Mouse (Mus musculus) testis, adult 2 months (tissue): ENCODE measurements around the gene Rpl18a. TPM values are rescaled to one million over a fixed set of nuclear protein-coding genes. Genes with fewer than 3 reads are reported as not detected.

Experiments used
- H3K27ac ChIP-seq: fragments of 200-500 bp; 2 replicates; pipeline ENCODE4 v1.5.1; 2012; ENCODE audit warnings: low read depth, low read length; ENCODE audit not compliant: control insufficient read depth, insufficient read depth
- H3K27me3 ChIP-seq: fragments of 200-500 bp; 2 replicates; pipeline ENCODE4 v1.6.1; 2012; ENCODE audit warnings: mild to moderate bottlenecking, low read length, moderate library complexity; ENCODE audit not compliant: control insufficient read depth, insufficient read depth
- H3K36me3 ChIP-seq: fragments of 200-500 bp; 2 replicates; pipeline ENCODE4 v1.6.1; 2012; ENCODE audit warnings: mild to moderate bottlenecking, low read length; ENCODE audit not compliant: control insufficient read depth, insufficient read depth
- H3K4me1 ChIP-seq: fragments of 200-500 bp; 2 replicates; pipeline ENCODE4 v1.6.1; 2012; ENCODE audit warnings: low read length; ENCODE audit not compliant: control insufficient read depth, insufficient read depth
- H3K4me3 ChIP-seq: fragments of 200-500 bp; 2 replicates; pipeline ENCODE4 v1.5.1; 2012; ENCODE audit warnings: low read depth, mild to moderate bottlenecking, low read length, moderate library complexity, mixed read lengths; ENCODE audit not compliant: control insufficient read depth
- CTCF ChIP-seq: fragments of 200-500 bp; IDR thresholded peaks from 2 replicates; pipeline ENCODE4 v1.5.1; 2012; ENCODE audit warnings: low read depth, mild to moderate bottlenecking, inconsistent platforms, low read length, moderate library complexity; ENCODE audit not compliant: control insufficient read depth, insufficient read depth, insufficient replicate concordance
- POLR2A ChIP-seq: fragments of 200-500 bp; IDR thresholded peaks from 2 replicates; pipeline ENCODE4 v1.6.1; 2012; ENCODE audit warnings: low read depth, mild to moderate bottlenecking, inconsistent platforms, low read length, moderate library complexity; ENCODE audit not compliant: control insufficient read depth
- polyA plus RNA-seq: library from polyadenylated mRNA; depleted of rRNA; stranded (reverse); fragments of >200 nt; gene quantifications from 2 replicates; pipeline ENCODE4 v1.2.3, GENCODE M21; 2012

Gene Rpl18a
- polyA plus RNA-seq, 1 experiment, result 1,162 TPM

GRCm38 (mm10) chr8:70928778-70929322 lies 31.6 kb upstream of the Rpl18a start:
- no peak overlapping the region for H3K4me3 ChIP-seq
- TF ChIP-seq CTCF, result no peak
- TF ChIP-seq POLR2A, result no peak

DNA sequence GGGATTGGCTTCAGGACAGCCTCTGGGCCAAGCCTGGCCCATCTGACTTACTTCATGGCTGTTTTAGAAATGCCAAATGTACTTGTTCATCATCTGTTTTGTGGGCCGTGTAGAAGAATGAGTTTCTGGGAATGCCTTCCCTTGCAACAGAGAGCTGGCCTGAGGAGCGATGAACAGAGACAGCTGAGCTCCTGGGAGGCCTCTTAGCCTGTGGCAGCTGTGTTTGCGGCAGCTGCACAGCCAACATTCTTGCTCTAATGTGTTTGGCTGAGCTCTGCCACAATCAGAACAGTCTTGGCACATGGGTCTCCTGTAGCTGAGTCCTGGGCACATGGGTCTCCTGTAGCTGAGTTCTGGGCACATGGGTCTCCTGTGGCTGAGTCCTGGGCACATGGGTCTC lies 30.9 kb upstream of the Rpl18a start:
- Histone ChIP-seq H3K36me3 (no peaks in the 10 kb centered on the region), H3K27ac (no peak overlapping the region), H3K4me3 (no peak overlapping the region), H3K27me3 (no peaks in the 10 kb centered on the region), H3K4me1 (no peaks in the 10 kb centered on the region)
- no peak for TF ChIP-seq CTCF
- TF ChIP-seq POLR2A, result no peak

More at GRCm38 (mm10) chr8:70928778-70929322, 31.6 kb upstream of the Rpl18a start:
- Histone ChIP-seq H3K36me3 (no peaks in the 10 kb centered on the region), H3K4me1 (no peaks in the 10 kb centered on the region), H3K27me3 (no peaks in the 10 kb centered on the region), H3K27ac (no peak overlapping the region)

- Histone ChIP-seq H3K4me3 (no peak overlapping the region), H3K36me3 (no peaks in the 10 kb centered on the region), H3K27me3 (no peaks in the 10 kb centered on the region), H3K4me1 (no peaks in the 10 kb centered on the region; the same call in 1 of the 2 replicates), H3K27ac (no peak overlapping the region)
- TF ChIP-seq CTCF (no peak), POLR2A (no peak)
These were observed 29.2 kb upstream of the Rpl18a start for GRCm38 (mm10) chr8:70926396-70926795.

DNA sequence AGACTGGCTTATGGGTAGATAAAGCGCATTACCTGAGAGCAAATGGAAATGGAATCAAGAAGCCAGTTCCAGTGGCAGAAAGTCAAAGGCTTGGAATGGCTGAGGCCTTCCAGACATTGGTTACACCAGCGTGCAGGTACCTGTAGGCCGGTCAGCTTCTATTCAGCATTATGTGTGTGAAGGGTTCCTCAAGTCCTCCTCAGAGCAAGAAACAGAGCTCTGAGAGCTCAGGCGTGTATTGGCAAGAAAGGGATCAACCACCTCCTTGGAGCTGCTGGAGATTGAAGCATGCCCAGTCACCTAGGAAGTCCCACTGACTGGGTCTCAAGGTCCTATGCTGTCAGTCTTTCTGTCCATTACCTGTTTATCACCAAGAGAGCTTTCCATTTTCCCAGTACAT lies 28.5 kb upstream of the Rpl18a start:
- no peak overlapping the region for H3K4me3 ChIP-seq
- no peaks in the 10 kb centered on the region; the same call in 1 of the 2 replicates for H3K4me1 ChIP-seq

DNA sequence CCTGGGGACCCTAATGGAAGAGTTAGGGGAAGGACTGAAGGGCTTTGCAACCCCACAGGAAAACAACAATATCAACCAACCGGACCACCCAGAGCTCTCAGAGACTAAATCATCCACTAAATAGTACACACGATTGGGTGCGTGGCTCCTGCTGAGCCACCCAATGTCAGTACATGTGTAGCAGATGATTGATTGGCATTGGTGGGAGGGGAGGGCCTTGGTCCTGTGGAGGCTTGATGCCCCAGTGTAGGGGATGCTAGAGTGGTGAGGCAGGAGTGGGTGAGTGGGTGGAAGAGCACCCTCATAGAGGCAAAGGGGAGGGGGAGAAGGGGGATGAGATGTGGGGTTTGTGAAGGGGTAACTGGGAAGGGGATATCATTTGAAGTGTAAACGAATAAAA lies 26.9 kb upstream of the Rpl18a start:
- Histone ChIP-seq H3K27ac (no peak overlapping the region), H3K4me3 (no peak overlapping the region), H3K27me3 (no peaks in the 10 kb centered on the region), H3K36me3 (no peaks in the 10 kb centered on the region), H3K4me1 (no peaks in the 10 kb centered on the region; the same call in 1 of the 2 replicates)
- no peak for TF ChIP-seq POLR2A
- no peak for TF ChIP-seq CTCF

More for the DNA sequence above, 28.5 kb upstream of the Rpl18a start:
- TF ChIP-seq POLR2A, result no peak
- no peak for TF ChIP-seq CTCF
- Histone ChIP-seq H3K36me3 (no peaks in the 10 kb centered on the region), H3K27me3 (no peaks in the 10 kb centered on the region), H3K27ac (no peak overlapping the region)

DNA sequence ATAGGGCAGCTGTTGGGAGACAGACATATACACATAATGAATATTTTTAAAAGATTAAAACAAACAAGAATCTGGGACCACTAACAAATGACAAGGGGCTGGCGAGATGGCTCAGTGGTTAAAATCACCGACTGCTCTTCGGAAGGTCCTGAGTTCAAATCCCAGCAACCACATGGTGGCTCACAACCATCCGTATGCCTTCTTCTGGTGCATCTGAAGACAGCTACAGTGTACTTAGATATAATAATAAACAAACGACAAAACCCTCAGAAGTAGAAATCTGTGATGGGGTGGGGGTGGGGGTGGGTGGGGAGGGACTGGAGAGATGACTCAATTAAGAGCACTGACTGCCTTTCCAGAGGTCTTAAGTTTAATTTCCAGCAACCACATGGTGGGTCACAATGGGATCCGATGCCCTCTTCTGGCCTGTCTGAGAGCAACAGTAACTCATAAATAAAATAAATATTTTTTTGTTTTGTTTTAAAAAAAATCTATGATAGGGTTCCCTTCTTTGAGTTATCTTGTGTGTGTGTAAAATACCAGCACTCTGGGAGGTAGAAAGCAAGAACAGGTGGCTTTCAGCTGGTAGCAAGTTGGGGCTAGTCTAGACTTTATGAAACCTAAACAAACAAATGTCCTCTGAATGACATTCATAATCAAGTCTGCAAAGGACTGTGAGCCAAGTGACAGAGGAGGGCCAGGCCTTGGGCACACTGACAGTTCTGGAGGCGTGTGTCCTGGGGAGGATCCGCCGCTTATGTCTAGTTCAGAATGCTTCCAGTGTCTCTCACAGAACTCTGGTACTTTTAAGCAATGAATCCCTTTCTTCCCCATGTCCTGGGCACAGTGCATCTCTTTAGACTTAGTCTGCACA lies 23.1 kb upstream of the Rpl18a start:
- no peaks in the 10 kb centered on the region for H3K27me3 ChIP-seq
- no peaks in the 10 kb centered on the region; the same call in 1 of the 2 replicates for H3K4me1 ChIP-seq
- TF ChIP-seq POLR2A (no peak), CTCF (no peak)
- H3K36me3 ChIP-seq, result no peaks in the 10 kb centered on the region
- H3K4me3 ChIP-seq, result no peak overlapping the region
- no peak overlapping the region for H3K27ac ChIP-seq

DNA sequence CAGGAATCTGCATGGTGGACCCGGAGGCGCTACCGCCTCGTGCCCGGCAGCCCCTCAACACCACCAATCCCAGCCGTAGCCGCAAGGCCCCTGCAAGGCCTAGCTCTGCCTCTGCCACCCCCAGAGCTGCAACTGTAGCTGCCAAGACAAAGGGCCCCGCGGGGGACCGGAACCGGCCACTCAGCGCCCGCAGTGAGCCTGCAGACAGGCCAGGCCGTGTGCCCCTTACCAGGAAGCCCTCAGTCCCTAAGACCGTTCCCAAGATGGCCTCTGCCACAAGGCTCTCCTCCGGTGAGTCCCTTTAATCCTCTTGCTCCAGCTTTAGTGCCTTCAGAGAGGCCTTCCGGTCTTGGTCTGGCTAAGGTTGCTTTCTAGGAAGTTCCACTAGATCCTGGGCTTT lies 17.5 kb upstream of the Rpl18a start:
- H3K4me3 ChIP-seq, result no peak overlapping the region
- H3K4me1 ChIP-seq, result no peaks in the 10 kb centered on the region
- no peaks in the 10 kb centered on the region for H3K27me3 ChIP-seq
- no peaks in the 10 kb centered on the region; the same call in 1 of the 2 replicates for H3K36me3 ChIP-seq
- no peak for TF ChIP-seq CTCF
- no peak for TF ChIP-seq POLR2A
- H3K27ac ChIP-seq, result no peak overlapping the region

- H3K4me1 ChIP-seq, result no peaks in the 10 kb centered on the region
- H3K4me3 ChIP-seq, result no peak overlapping the region
- no peak overlapping the region for H3K27ac ChIP-seq
- no peaks in the 10 kb centered on the region; the same call in 1 of the 2 replicates for H3K36me3 ChIP-seq
- TF ChIP-seq POLR2A (no peak), CTCF (no peak)
- H3K27me3 ChIP-seq, result no peaks in the 10 kb centered on the region
These were observed 16.3 kb upstream of the Rpl18a start for GRCm38 (mm10) chr8:70913523-70913922.
